Mouse (Mus musculus) embryonic facial prominence, embryonic 13.5 days (tissue): Measurements from ENCODE around the gene Rhob. TPM values are rescaled to one million over a fixed set of nuclear protein-coding genes. Genes with fewer than 3 reads are reported as not detected.

Experiments used
- ATAC-seq: fragments of 200-750 bp; cut with Nextera tagmentation; 2 replicates; pipeline ENCODE4 v1.8.0; 2017; ENCODE audit warnings: low read depth; ENCODE audit not compliant: insufficient number of reproducible peaks, insufficient read depth, low FRiP score, low TSS enrichment
- H3K27ac ChIP-seq: fragments of 300-500 bp; sonication (generic); 2 replicates; pipeline ENCODE4 v1.5.1; 2015; ENCODE audit warnings: moderate library complexity, mild to moderate bottlenecking, inconsistent platforms
- H3K27me3 ChIP-seq: fragments of 300-500 bp; sonication (generic); 2 replicates; pipeline ENCODE4 v1.6.1; 2015; ENCODE audit warnings: mild to moderate bottlenecking, inconsistent platforms
- H3K36me3 ChIP-seq: fragments of 300-500 bp; sonication (generic); 2 replicates; pipeline ENCODE4 v1.6.1; 2015; ENCODE audit warnings: mild to moderate bottlenecking, inconsistent platforms
- H3K4me1 ChIP-seq: fragments of 300-500 bp; sonication (generic); 2 replicates; pipeline ENCODE4 v1.6.1; 2015; ENCODE audit warnings: inconsistent platforms
- H3K4me2 ChIP-seq: fragments of 300-500 bp; sonication (generic); 2 replicates; pipeline ENCODE4 v1.6.1; 2015; ENCODE audit warnings: moderate library complexity, mild to moderate bottlenecking, inconsistent platforms
- H3K4me3 ChIP-seq: fragments of 300-500 bp; sonication (generic); 2 replicates; pipeline ENCODE4 v1.5.1; 2015; ENCODE audit warnings: mild to moderate bottlenecking, inconsistent platforms
- H3K9ac ChIP-seq: fragments of 300-500 bp; sonication (generic); 2 replicates; pipeline ENCODE4 v1.6.1; 2015; ENCODE audit warnings: mild to moderate bottlenecking, inconsistent platforms
- H3K9me3 ChIP-seq: fragments of 300-500 bp; sonication (generic); 2 replicates; pipeline ENCODE4 v1.6.1; 2016; ENCODE audit warnings: inconsistent platforms
- WGBS: fragments of 180-500 bp; shearing (Covaris S2); methylation state at CpG from one replicate; pipeline ENCODE4 v1.1.7; 2015; ENCODE audit warnings: mixed read lengths; 5-methylcytosine and 5-hydroxymethylcytosine counted together
- polyA plus RNA-seq: library from polyadenylated mRNA; unstranded; fragments of >200 nt; fragmentation: Nextera tagmentation; extraction: Ambion mirVana; gene quantifications from 2 replicates; pipeline ENCODE4 v1.2.1, GENCODE M21; 2015

Rhob gene
- polyA plus RNA-seq, 1 experiment from 2014 or later, result 44.9 TPM

- 78% methylated on average over 14 of the region's 14 CpGs for WGBS
- no peak for ATAC-seq
- H3K4me1 ChIP-seq, result peaks cover 31% of the 10 kb centered on the region
- no peak overlapping the region for H3K4me2 ChIP-seq
- no peak overlapping the region for H3K27ac ChIP-seq
- H3K4me3 ChIP-seq, result no peak overlapping the region
- H3K36me3 ChIP-seq, result no peaks in the 10 kb centered on the region
- H3K9me3 ChIP-seq, result no peaks in the 10 kb centered on the region
- no peak overlapping the region for H3K9ac ChIP-seq
- no peaks in the 10 kb centered on the region for H3K27me3 ChIP-seq
Observed at GRCm38 (mm10) chr12:8501571-8502305, 1.9 kb upstream of the Rhob start.

DNA sequence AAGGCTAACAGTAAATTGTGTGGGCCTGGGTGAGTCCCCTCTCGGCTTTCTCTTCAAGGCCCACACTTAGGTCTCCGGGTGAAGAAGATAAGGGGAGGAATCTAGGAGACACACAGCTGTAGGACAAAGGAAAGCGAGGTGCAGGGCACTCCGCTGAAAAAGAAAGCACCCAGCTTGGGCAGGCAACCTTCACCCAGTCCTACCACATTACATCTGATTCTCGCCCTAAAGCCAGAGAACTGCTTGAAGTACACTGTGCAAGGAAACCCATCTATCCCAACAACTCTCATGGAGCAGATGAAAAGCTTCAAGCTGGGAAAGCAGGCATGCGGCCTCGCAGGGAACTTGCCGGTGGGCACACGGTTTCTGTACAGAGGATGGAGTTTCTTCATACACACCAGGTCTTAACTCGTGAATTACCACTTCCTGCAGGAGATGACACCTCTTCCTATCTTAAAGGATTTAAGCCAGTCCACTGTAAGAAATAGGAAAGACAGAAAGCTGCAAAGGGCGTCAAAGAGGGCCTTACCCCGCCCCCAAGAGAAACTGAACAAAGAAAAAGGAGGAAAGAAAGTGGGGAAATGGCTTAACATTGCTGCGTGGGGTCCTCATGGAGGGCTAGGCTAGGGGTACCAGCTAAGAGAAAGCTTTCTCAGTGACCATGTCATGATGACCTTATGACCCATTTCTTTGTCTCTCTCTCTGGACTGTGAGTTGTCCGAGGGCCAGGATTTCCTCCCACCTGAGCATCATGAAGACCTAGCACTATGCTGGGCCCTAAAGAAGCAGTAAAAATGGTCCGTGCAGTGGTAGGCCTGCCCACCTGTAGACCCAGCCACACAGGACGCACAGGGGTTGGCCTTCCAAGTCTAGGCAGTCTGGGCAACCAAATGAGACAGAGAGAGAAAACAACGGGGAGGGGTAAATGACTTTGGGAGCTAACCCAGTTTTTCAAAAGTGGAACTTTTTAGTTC is 1.1 kb upstream of the Rhob start:
- peak overlapping the region; percentile 100 for H3K27ac ChIP-seq
- H3K36me3 ChIP-seq, result no peaks in the 10 kb centered on the region
- peaks cover 39% of the 10 kb centered on the region for H3K4me1 ChIP-seq
- no peak for ATAC-seq
- H3K9me3 ChIP-seq, result no peaks in the 10 kb centered on the region
- 50% methylated on average over 17 of the region's 17 CpGs for WGBS
- peak overlapping the region; percentile 78 for H3K9ac ChIP-seq
- H3K4me2 ChIP-seq, result peak overlapping the region; percentile 93
- H3K27me3 ChIP-seq, result no peaks in the 10 kb centered on the region
- peak overlapping the region; percentile 85 for H3K4me3 ChIP-seq

DNA sequence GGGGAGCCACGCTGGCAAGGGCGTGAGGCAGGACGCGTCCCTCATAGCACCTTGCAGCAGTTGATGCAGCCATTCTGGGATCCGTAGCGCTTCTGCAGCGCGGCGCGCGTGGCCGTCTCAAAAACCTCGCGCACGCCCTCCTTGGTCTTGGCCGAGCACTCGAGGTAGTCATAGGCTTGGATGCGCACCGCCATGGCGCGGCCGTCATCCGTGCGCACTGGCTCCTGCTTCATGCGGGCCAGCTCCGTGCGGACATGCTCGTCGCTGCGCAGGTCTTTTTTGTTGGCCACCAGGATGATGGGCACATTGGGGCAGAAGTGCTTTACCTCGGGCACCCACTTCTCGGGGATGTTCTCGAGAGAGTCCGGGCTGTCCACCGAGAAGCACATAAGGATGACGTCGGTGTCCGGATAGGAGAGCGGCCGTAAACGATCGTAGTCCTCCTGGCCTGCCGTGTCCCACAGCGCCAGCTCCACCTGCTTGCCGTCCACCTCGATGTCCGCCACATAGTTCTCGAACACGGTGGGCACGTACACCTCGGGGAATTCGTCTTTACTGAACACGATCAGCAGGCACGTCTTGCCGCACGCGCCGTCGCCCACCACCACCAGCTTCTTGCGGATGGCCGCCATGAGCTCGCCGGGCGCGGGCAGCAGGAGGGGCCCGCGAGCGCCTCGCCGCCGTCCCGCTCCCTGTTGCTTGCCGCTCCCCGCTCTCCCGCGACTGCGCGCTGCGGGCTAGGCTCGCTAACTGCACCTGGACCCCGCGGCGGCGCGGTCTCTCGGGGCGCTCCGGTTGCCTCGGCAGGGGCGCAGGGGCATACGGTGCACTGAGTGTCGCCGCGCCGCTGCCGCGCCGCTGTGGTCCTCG is 573 bp downstream of the Rhob start:
- peak overlapping the region; percentile 94 for H3K9ac ChIP-seq
- H3K4me1 ChIP-seq, result peaks cover 42% of the 10 kb centered on the region
- WGBS, result under 1% methylated on average over 99 of the region's 99 CpGs
- peak overlapping the region; percentile 85 for H3K4me3 ChIP-seq
- no peaks in the 10 kb centered on the region for H3K27me3 ChIP-seq
- peak overlapping the region; percentile 100 for H3K27ac ChIP-seq
- peak overlapping the region; percentile 93 for H3K4me2 ChIP-seq
- no peaks in the 10 kb centered on the region for H3K9me3 ChIP-seq
- H3K36me3 ChIP-seq, result no peaks in the 10 kb centered on the region
- ATAC-seq, result peak; percentile 53

DNA sequence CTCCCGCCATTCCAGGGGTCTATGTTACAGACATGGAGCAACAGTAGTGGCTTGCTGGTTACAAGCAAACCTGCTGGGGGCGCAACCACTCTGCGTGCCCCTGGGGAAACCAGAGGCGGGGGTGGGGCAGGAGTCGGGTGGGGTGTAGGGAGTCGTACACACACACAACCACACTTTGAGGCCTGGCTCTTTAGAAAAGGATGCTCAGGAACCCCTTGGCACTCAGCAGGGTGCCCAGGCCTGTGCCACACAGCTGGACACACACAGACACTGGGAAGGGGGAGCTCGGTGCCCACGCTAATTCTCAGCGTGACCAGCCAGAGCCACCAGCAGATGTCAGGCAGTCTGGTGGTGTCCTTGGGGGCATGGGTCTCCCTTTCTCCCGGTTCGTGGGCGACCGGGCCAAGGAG is 1.2 kb downstream of the Rhob start:
- no peaks in the 10 kb centered on the region for H3K9me3 ChIP-seq
- peak overlapping the region; percentile 94 for H3K9ac ChIP-seq
- H3K4me2 ChIP-seq, result peak overlapping the region; percentile 93
- no peaks in the 10 kb centered on the region for H3K36me3 ChIP-seq
- WGBS, result 4% methylated on average over 11 of the region's 13 CpGs
- H3K4me1 ChIP-seq, result peaks cover 42% of the 10 kb centered on the region
- ATAC-seq, result no peak
- peak overlapping the region; percentile 85 for H3K4me3 ChIP-seq
- H3K27ac ChIP-seq, result peak overlapping the region; percentile 100
- H3K27me3 ChIP-seq, result no peaks in the 10 kb centered on the region

DNA sequence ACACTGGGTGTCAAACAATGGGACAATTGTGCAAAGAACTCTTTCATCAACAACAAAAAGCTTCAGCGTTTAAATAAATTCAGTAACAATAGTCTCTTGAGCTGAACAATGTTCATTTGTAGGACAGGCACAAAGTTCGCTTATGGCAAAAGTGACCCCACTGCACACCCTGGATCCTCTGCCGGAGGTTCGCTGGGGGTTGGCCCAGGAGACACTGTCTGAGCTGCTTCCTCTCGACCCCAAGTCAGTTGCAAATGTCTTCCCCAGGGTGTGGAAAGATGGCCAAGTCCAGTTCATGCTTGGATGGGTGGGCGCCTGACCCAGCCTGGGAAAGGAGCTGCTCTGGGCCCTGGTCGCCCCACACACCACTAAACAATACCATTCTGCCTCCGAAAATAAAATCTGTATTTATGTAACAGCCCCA is 1.6 kb downstream of the Rhob start:
- Histone ChIP-seq H3K27ac (peak overlapping the region; percentile 100), H3K4me3 (peak overlapping the region; percentile 85), H3K36me3 (no peaks in the 10 kb centered on the region), H3K27me3 (no peaks in the 10 kb centered on the region), H3K4me2 (peak overlapping the region; percentile 93), H3K9me3 (no peaks in the 10 kb centered on the region), H3K9ac (peak overlapping the region; percentile 94), H3K4me1 (peaks cover 42% of the 10 kb centered on the region)
- WGBS, result 15% methylated on average over 8 of the region's 8 CpGs
- no peak for ATAC-seq

- Histone ChIP-seq H3K4me1 (peaks cover 42% of the 10 kb centered on the region), H3K4me2 (peak overlapping the region; percentile 93), H3K27ac (no peak overlapping the region), H3K36me3 (no peaks in the 10 kb centered on the region), H3K9me3 (no peaks in the 10 kb centered on the region), H3K27me3 (no peaks in the 10 kb centered on the region), H3K4me3 (peak overlapping the region; percentile 85), H3K9ac (peak overlapping the region; percentile 94; the same call in 1 of the 2 replicates)
- ATAC-seq, result no peak
- 11% methylated on average over 2 of the region's 2 CpGs for WGBS
Observed at GRCm38 (mm10) chr12:8497314-8497706, 2.5 kb downstream of the Rhob start.

- Histone ChIP-seq H3K4me1 (peaks cover 42% of the 10 kb centered on the region), H3K4me2 (peak overlapping the region; percentile 93), H3K36me3 (no peaks in the 10 kb centered on the region), H3K9me3 (no peaks in the 10 kb centered on the region), H3K27me3 (no peaks in the 10 kb centered on the region), H3K9ac (peak overlapping the region; percentile 49; the same call in 1 of the 2 replicates), H3K4me3 (peak overlapping the region; percentile 85; the same call in 1 of the 2 replicates), H3K27ac (peak overlapping the region; percentile 90)
- WGBS, result 40% methylated on average over 2 of the region's 2 CpGs
- ATAC-seq, result no peak
Observed at GRCm38 (mm10) chr12:8496679-8497313, 3.0 kb downstream of the Rhob start.

DNA sequence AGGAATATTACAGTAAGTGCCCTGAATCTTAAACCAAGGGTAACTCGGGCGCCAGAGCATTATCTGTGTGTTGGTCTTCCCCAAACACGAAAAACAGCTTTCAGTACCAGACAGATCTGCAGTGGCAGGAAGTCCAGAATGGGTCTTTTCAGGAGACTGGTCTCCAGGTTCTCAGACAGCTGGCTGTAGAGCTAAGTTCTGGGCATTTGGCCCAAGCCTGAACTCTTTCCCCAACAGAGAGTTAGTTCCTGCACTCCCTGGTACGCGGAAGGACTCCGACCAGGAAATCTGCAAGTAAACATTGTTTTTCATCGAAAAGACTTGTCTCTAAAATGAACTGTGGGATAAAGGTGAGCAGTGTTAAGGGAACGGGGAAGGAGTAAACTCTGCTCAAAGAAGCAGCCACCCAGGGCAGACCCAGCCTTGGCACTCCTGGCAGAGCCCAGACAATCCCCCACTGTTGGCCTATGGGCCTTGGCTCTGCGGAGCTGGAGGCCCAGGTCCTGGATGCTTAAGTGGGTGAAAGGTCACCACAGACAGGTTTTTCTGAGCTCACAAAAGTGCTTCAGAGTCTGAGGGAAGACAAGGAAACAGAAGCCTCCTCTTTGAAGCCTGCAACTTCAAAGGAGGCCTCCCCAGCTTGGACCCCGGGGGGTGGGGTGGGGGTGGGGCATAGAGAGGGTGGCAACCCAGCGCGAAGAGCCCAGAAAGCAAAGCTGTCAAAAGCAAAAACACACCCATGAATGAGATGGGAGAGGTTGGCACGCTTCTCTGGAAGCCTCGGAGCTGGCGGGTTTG is 3.7 kb downstream of the Rhob start:
- Histone ChIP-seq H3K9ac (peak overlapping the region; percentile 49; the same call in 1 of the 2 replicates), H3K4me1 (peaks cover 39% of the 10 kb centered on the region), H3K9me3 (no peaks in the 10 kb centered on the region), H3K27me3 (no peaks in the 10 kb centered on the region), H3K4me2 (peak overlapping the region; percentile 93), H3K36me3 (no peaks in the 10 kb centered on the region), H3K27ac (peak overlapping the region; percentile 90), H3K4me3 (0 out of 2 replicates have a peak overlapping the region, but pooled peaks have one; percentile 85)
- ATAC-seq, result no peak
- 15% methylated on average over 15 of the region's 15 CpGs for WGBS

- H3K4me3 ChIP-seq, result no peak overlapping the region
- H3K27me3 ChIP-seq, result no peaks in the 10 kb centered on the region
- H3K27ac ChIP-seq, result no peak overlapping the region
- H3K4me2 ChIP-seq, result no peak overlapping the region
- H3K9me3 ChIP-seq, result no peaks in the 10 kb centered on the region
- no peaks in the 10 kb centered on the region for H3K36me3 ChIP-seq
- H3K9ac ChIP-seq, result no peak overlapping the region
- ATAC-seq, result no peak
- peaks cover 31% of the 10 kb centered on the region for H3K4me1 ChIP-seq
- WGBS, result 82% methylated on average over 3 of the region's 3 CpGs
Observed at GRCm38 (mm10) chr12:8494675-8495074, 5.1 kb downstream of the Rhob start.

- peaks cover 34% of the 10 kb centered on the region for H3K4me1 ChIP-seq
- ATAC-seq, result no peak
- H3K9ac ChIP-seq, result no peak overlapping the region
- H3K27ac ChIP-seq, result no peak overlapping the region
- H3K9me3 ChIP-seq, result no peaks in the 10 kb centered on the region
- no peaks in the 10 kb centered on the region for H3K36me3 ChIP-seq
- H3K27me3 ChIP-seq, result no peaks in the 10 kb centered on the region
- 63% methylated on average over 3 of the region's 3 CpGs for WGBS
- no peak overlapping the region for H3K4me2 ChIP-seq
- no peak overlapping the region for H3K4me3 ChIP-seq
Observed at GRCm38 (mm10) chr12:8493386-8493785, 6.4 kb downstream of the Rhob start.
